Mouse (Mus musculus): ENCODE data around the gene Ptges3. TPM values are rescaled to one million over a fixed set of nuclear protein-coding genes. Genes with fewer than 3 reads are reported as not detected.
A peak's percentile ranks its signal among the peaks of the same experiment; 100 is the strongest.

Ptges3 gene
- total and polyA plus RNA-seq, 3 experiments: 209 to 315 (median 268) TPM

DNA sequence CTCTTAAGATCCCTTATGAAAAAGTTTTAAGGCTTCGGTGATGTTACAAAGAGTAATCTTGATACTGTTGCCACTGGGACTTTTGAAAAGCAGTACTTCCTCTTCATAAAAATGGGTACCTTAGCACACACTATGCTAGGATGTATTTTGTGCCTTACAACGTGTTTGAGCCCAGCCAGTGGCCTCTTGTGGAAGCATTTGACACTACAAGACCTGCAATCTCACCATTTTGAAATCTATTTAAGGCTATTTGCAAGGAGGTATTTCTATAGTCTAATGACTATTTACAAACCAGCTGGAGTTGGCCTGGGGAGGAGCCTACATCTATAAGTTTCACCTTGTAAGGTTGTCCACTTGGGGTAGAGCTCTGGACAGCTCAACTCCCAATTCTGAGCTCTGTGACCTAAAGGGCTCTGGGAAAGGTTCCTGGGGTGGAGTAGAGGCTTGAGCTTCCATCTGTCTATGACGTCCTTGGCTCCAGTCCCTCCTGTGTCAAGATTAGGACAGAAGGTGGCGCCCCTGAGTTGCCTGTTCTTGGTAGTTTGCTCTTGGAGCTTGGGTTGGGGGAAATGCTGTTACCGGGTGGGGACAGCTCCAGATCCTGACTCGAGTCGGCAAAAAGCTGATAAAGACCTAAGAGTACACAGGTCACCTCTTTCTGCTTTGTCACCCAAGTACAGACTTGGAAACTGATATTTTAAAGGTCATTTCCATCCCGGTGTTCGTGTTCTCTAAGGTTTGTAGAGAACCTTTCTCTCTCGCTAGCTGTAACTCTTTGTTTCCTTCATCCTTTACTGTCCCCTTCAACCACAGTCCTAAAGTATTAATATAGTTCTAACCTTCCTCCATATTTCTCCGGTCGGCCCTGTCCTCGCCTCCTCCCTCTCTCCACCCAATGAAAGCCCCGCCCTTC, 32.2 kb downstream of the Ptges3 start:
- Histone ChIP-seq H3K36me3 (replicated peaks) (peaks cover 47% of the 10 kb centered on the region), H3K9me3 (replicated peaks) (no peaks in the 10 kb centered on the region), H3K4me3 (ENCODE audit: low read depth, low read length) (peak overlapping the region; percentile 89; the same call in 1 of the 2 replicates), H3K27me3 (ENCODE audit: insufficient read depth, low read length) (no peaks in the 10 kb centered on the region), H3K4me1 (ENCODE audit: insufficient read depth, low read depth, low read length) (peaks cover 82% of the 10 kb centered on the region)
- ATAC-seq (ENCODE audit: extremely low read depth, insufficient number of reproducible peaks, low FRiP score, poor library complexity, severe bottlenecking) (peak; percentile 29), DNase-seq (ENCODE audit: low spot score) (peak; percentile 68)
- TF ChIP-seq TAL1 (conservative IDR thresholded peaks at IDR 0.05; ENCODE audit: low read depth, low read length): no peak
- peak; percentile 86; the same call in 1 of the 2 replicates for TF ChIP-seq POLR2AphosphoS5 (IDR thresholded peaks at IDR 0.05; ENCODE audit: insufficient replicate concordance, low read depth, low read length)
- TF ChIP-seq CTCF (IDR thresholded peaks at IDR 0.05; ENCODE audit: low read depth, low read length): peak; percentile 33
- no peak for TF ChIP-seq GATA1 (IDR thresholded peaks at IDR 0.05; ENCODE audit: borderline replicate concordance, low read length)
- no peak for TF ChIP-seq GATA2 (IDR thresholded peaks at IDR 0.05; ENCODE audit: borderline replicate concordance, low read depth, low read length)

DNA sequence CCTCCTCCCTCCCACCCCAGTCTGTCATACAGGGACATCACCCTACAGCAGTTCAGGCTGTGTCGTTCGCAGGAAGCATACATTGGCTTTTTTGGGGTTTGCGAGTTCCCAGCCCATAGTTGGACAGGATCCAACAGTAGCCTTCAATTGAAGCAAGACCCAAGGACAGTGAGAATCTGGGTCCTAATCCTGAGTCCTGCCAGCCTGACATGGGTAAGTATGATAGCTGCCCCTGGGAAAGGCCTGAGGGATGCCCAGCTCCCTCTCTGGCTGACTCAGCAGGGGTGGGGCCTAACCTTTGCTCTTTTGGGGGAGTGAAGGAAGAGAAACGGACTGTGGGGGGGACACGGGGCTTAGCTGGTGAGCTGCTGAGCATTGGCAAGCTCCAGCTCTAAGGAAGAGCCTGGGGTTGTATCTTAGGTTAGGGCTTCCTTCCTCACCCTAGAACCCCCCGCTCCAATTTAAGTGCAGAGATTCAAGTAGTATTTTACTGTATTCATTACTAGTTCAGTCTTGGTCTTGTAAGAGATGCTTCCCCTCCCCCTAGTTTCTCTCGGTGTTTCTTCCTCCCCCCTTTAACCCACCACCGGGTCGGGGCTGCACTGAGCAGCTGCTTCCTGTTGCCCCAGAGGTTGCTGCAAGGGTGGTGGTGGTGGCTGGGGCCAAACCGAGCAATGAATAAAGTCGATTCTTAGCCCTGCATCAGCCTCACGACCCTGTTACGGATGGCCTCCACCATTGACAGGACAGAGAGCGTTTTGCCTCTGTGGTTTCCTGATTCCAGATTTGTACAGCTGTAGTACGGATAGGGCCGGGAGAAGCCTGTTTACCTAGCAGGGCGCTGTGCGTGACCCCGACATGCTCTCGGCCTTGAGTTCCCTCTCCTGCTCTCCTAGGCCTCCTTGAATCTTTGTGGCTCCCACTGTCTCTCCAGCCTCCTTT, 33.1 kb downstream of the Ptges3 start, which contains the start of gene Baz2a:
TSS of gene Baz2a (plus strand) at position 14 of the 942 bp plus-strand sequence.
- ATAC-seq (ENCODE audit: extremely low read depth, insufficient number of reproducible peaks, low FRiP score, poor library complexity, severe bottlenecking) (peak; percentile 49), DNase-seq (ENCODE audit: low spot score) (peak; percentile 75)
- no peaks in the 10 kb centered on the region for H3K9me3 ChIP-seq (replicated peaks)
- H3K4me1 ChIP-seq (ENCODE audit: insufficient read depth, low read depth, low read length): peaks cover 80% of the 10 kb centered on the region
- peaks cover 38% of the 10 kb centered on the region for H3K36me3 ChIP-seq (replicated peaks)
- no peak for TF ChIP-seq GATA2 (IDR thresholded peaks at IDR 0.05; ENCODE audit: borderline replicate concordance, low read depth, low read length)
- TF ChIP-seq GATA1 (IDR thresholded peaks at IDR 0.05; ENCODE audit: borderline replicate concordance, low read length): no peak
- TF ChIP-seq POLR2AphosphoS5 (IDR thresholded peaks at IDR 0.05; ENCODE audit: insufficient replicate concordance, low read depth, low read length): no peak
- no peak for TF ChIP-seq CTCF (IDR thresholded peaks at IDR 0.05; ENCODE audit: low read depth, low read length)
- no peak for TF ChIP-seq TAL1 (conservative IDR thresholded peaks at IDR 0.05; ENCODE audit: low read depth, low read length)
- no peaks in the 10 kb centered on the region for H3K27me3 ChIP-seq (ENCODE audit: insufficient read depth, low read length)
- H3K4me3 ChIP-seq (ENCODE audit: low read depth, low read length): peak within 1 kb of the TSS; percentile 89

DNA sequence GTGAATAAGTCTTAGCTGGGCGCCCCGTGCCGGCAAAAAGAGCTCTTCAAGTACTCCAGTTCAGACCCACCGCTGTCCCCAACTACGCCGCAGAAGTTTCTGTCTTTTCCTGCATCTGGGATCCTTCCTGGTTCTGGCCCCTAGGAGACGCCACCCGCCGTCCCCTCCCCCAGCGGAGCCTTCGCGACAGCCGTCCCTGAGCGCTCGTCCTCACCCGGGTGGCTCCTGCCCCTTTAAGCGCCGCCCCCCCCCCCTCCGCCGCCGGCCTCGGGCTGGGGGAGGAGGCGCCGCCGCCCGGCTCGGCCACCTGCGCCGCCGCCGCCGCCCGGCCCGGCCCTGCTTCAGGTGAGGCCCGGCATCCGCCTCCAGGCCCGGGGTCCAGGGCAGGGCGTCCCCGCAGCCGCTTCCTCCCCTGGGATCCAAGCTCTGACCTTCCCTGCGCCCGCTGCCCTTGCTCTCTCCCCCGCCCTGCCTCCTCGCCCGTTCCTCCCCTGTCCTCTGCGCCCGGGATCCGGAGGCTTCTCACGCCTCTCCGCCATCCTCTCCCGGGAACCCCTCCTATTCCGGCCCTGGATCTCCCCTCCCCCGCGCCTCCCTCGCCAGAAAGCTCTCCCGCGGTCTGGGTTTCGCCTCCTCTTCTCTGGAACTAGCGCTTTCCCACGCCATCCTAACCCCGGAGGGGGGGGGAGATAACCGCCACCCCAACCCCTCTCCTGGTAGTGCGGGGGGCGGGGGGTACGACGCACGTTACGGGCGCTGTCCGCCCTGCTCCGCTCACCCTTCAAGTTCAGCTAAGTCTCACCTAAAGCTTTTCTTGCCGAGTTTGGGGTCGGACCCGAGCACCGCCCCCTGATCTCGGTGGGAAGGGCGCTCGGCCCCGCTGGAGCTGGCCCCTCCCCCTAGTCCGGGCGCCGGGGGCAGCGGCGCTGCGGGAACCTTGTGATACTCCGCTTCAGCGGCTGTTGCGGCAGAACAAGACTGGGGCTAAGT, 34.0 kb downstream of the Ptges3 start:
- peak; percentile 83 for DNase-seq (ENCODE audit: low spot score)
- peak overlapping the region; percentile 89 for H3K4me3 ChIP-seq (ENCODE audit: low read depth, low read length)
- H3K4me1 ChIP-seq (ENCODE audit: insufficient read depth, low read depth, low read length): peaks cover 81% of the 10 kb centered on the region
- TF ChIP-seq GATA1 (IDR thresholded peaks at IDR 0.05; ENCODE audit: borderline replicate concordance, low read length): no peak
- TF ChIP-seq GATA2 (IDR thresholded peaks at IDR 0.05; ENCODE audit: borderline replicate concordance, low read depth, low read length): no peak
- no peak for TF ChIP-seq CTCF (IDR thresholded peaks at IDR 0.05; ENCODE audit: low read depth, low read length)
- no peak for TF ChIP-seq TAL1 (conservative IDR thresholded peaks at IDR 0.05; ENCODE audit: low read depth, low read length)
- TF ChIP-seq POLR2AphosphoS5 (IDR thresholded peaks at IDR 0.05; ENCODE audit: insufficient replicate concordance, low read depth, low read length): no peak
- ATAC-seq (ENCODE audit: extremely low read depth, insufficient number of reproducible peaks, low FRiP score, poor library complexity, severe bottlenecking): no peak
- no peaks in the 10 kb centered on the region for H3K27me3 ChIP-seq (ENCODE audit: insufficient read depth, low read length)
- peaks cover 30% of the 10 kb centered on the region for H3K36me3 ChIP-seq (replicated peaks)
- no peaks in the 10 kb centered on the region for H3K9me3 ChIP-seq (replicated peaks)

DNA sequence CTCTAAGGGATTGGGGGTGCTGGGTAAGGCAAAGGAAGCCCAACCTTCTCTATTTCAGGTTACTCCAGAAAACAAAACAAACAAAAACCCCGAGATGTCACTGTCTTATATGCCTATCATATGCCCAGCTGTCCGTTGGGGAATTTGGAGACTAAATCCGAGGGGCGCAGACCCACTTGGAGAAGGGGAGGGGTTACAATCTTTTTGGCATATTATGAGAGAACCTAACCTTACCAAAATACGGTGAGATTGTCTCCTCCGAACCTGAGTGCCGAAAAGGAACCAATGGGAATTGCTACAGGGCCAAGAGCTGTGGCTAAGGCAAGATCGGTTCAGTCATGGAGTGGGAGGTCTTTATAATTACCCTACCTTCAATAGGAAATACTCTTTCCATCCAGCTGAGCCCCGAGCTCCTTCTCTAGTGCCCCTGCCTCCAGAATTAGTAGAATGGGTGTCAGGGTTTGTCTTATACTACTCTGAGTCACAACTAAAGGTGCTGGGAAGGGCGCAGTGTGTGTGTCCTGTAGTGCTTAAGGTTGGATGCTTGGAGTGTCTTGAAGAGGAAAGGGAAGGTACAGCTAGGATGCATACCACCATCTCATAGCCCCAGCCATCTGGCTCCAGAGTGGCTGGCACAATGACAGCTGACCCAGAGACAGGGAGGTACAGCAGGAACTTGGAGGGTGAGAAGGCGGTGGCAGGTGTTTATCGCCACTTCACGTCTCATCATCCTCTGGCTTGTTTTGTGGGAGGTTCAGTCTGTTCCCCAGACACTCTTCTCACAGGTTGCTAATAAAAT, 34.9 kb downstream of the Ptges3 start:
- TF ChIP-seq GATA2 (IDR thresholded peaks at IDR 0.05; ENCODE audit: borderline replicate concordance, low read depth, low read length): no peak
- no peak; the same call in 1 of the 2 replicates for TF ChIP-seq TAL1 (conservative IDR thresholded peaks at IDR 0.05; ENCODE audit: low read depth, low read length)
- no peak for TF ChIP-seq POLR2AphosphoS5 (IDR thresholded peaks at IDR 0.05; ENCODE audit: insufficient replicate concordance, low read depth, low read length)
- no peak for TF ChIP-seq GATA1 (IDR thresholded peaks at IDR 0.05; ENCODE audit: borderline replicate concordance, low read length)
- no peak for TF ChIP-seq CTCF (IDR thresholded peaks at IDR 0.05; ENCODE audit: low read depth, low read length)
- H3K4me1 ChIP-seq (ENCODE audit: insufficient read depth, low read depth, low read length): peaks cover 81% of the 10 kb centered on the region
- peaks cover 21% of the 10 kb centered on the region for H3K36me3 ChIP-seq (replicated peaks)
- H3K4me3 ChIP-seq (ENCODE audit: low read depth, low read length): peak overlapping the region; percentile 89
- H3K9me3 ChIP-seq (replicated peaks): no peaks in the 10 kb centered on the region
- ATAC-seq (ENCODE audit: extremely low read depth, insufficient number of reproducible peaks, low FRiP score, poor library complexity, severe bottlenecking) (no peak), DNase-seq (ENCODE audit: low spot score) (peak; percentile 45)
- no peaks in the 10 kb centered on the region for H3K27me3 ChIP-seq (ENCODE audit: insufficient read depth, low read length)

Measured in G1E (cell line).